In the genomic region with DNA sequence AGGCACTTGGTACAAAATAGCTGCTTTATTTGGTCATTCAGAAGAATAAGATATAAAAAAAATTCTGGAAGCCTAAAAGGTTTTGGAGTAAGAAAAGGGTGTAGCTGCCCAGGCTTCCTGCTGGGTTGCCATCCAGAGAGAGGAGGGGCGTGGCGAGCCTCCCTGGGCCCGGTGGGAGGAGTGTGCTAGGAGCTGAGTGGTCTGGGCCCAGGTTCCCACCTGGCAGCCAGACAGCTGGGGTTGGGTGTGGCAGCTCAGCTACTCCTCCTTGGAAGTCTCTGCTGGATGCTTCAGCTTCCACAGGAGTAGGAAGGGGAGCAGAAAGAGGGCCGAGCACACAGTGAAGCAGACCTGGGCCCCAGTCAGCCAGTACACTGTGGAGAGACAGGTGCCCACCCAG, we compare ENCODE assay signal across 10 mouse cellular contexts. TPM values are rescaled to one million over a fixed set of nuclear protein-coding genes. Genes with fewer than 3 reads are reported as not detected.
DNase-seq lines count a peak whose midpoint lies in the region; ATAC-seq lines count a peak whose summit lies in the region.
"Had no signal": no experiment of that assay in that cellular context is flagged by ENCODE, and none has a peak within 500 bp of the region (broad histone marks: within the 10 kb centered on the region; RNA-seq: fewer than 3 reads in every experiment).

No protein-coding gene starts in this region.

- H3K9ac ChIP-seq in embryonic facial prominence, embryonic 14.5 days (ENCODE audit: low read depth, low read length) = no peak overlapping the region
- no peak overlapping the region for H3K9ac ChIP-seq in kidney, embryonic 16.5 days (replicated peaks; ENCODE audit: low read length)
- H3K9ac ChIP-seq: embryonic facial prominence, embryonic 15.5 days had no signal

- 57% methylated on average over 3 of the region's 4 CpGs for WGBS in embryonic facial prominence, embryonic 14.5 days
- 82% methylated on average over 4 of the region's 4 CpGs for WGBS in embryonic facial prominence, embryonic 10.5 days
- 62% methylated on average over 4 of the region's 4 CpGs for WGBS in kidney, embryonic 16.5 days

- peaks cover 71% of the 10 kb centered on the region for H3K36me3 ChIP-seq in embryonic facial prominence, embryonic 14.5 days (ENCODE audit: control insufficient read depth, insufficient read depth, low read length)
- peaks cover 87% of the 10 kb centered on the region for H3K36me3 ChIP-seq in embryonic facial prominence, embryonic 10.5 days (replicated peaks)
- peaks cover 58% of the 10 kb centered on the region for H3K36me3 ChIP-seq in kidney, embryonic 16.5 days (ENCODE audit: insufficient read depth, low read length)

- no peaks in the 10 kb centered on the region for H3K27me3 ChIP-seq in embryonic facial prominence, embryonic 14.5 days (replicated peaks; ENCODE audit: control insufficient read depth, insufficient read depth, low read length)
- H3K27me3 ChIP-seq in embryonic facial prominence, embryonic 10.5 days (replicated peaks; ENCODE audit: low read depth, poor library complexity, severe bottlenecking) = no peaks in the 10 kb centered on the region
- no peaks in the 10 kb centered on the region for H3K27me3 ChIP-seq in kidney, embryonic 16.5 days (ENCODE audit: insufficient read depth, low read length)
- H3K27me3 ChIP-seq: embryonic facial prominence, embryonic 15.5 days had no signal

- H3K27ac ChIP-seq in embryonic facial prominence, embryonic 14.5 days (replicated peaks; ENCODE audit: low read depth, low read length) = no peak overlapping the region
- H3K27ac ChIP-seq in embryonic facial prominence, embryonic 10.5 days (replicated peaks) = no peak overlapping the region
- no peak overlapping the region for H3K27ac ChIP-seq in kidney, embryonic 16.5 days (ENCODE audit: low read length)
- H3K27ac ChIP-seq: embryonic facial prominence, embryonic 15.5 days had no signal

- ATAC-seq in embryonic facial prominence, embryonic 14.5 days (ENCODE audit: low read depth) = no peak
- no peak for ATAC-seq in activated CD4-positive, CD25-positive, alpha-beta regulatory T cell, adult 4 months
- no peak for ATAC-seq in kidney, embryonic 16.5 days (ENCODE audit: low FRiP score, low TSS enrichment)

- peaks cover 6% of the 10 kb centered on the region for H3K4me1 ChIP-seq in embryonic facial prominence, embryonic 14.5 days (ENCODE audit: control insufficient read depth, insufficient read depth, low read length)
- peaks cover 36% of the 10 kb centered on the region for H3K4me1 ChIP-seq in embryonic facial prominence, embryonic 10.5 days
- H3K4me1 ChIP-seq in kidney, embryonic 16.5 days (ENCODE audit: insufficient read depth, low read length) = peaks cover 11% of the 10 kb centered on the region

- DNase-seq in embryonic facial prominence, embryonic 14.5 days (ENCODE audit: low spot score) = peak; percentile 38
- DNase-seq in embryonic facial prominence, embryonic 10.5 days (ENCODE audit: low spot score) = no peak
- DNase-seq in thymus, postnatal 4 days = peak; percentile 31
- no peak for DNase-seq in thymus, postnatal 0 days (ENCODE audit: low spot score)
- peak; percentile 41 to 46 for DNase-seq in heart, postnatal 36 days
- peak; percentile 37 for DNase-seq in skeletal muscle tissue, adult 2 months (ENCODE audit: low read depth, low spot score)
- DNase-seq: layer of hippocampus, adult 9-11 months had no signal

- H3K9me3 ChIP-seq in embryonic facial prominence, embryonic 14.5 days (ENCODE audit: control insufficient read depth, low read length) = no peaks in the 10 kb centered on the region
- no peaks in the 10 kb centered on the region for H3K9me3 ChIP-seq in embryonic facial prominence, embryonic 10.5 days
- H3K9me3 ChIP-seq in kidney, embryonic 16.5 days (ENCODE audit: low read length) = no peaks in the 10 kb centered on the region
- H3K9me3 ChIP-seq: embryonic facial prominence, embryonic 15.5 days had no signal

- H3K4me3 ChIP-seq in embryonic facial prominence, embryonic 14.5 days (ENCODE audit: low read depth, low read length) = no peak overlapping the region
- no peak overlapping the region for H3K4me3 ChIP-seq in embryonic facial prominence, embryonic 10.5 days
- H3K4me3 ChIP-seq in kidney, embryonic 16.5 days (ENCODE audit: low read length) = no peak overlapping the region
- H3K4me3 ChIP-seq: embryonic facial prominence, embryonic 15.5 days had no signal

- H3K4me2 ChIP-seq in embryonic facial prominence, embryonic 14.5 days (ENCODE audit: low read depth, low read length) = no peak overlapping the region
- H3K4me2 ChIP-seq in kidney, embryonic 16.5 days (replicated peaks; ENCODE audit: low read depth, low read length) = no peak overlapping the region
- H3K4me2 ChIP-seq: embryonic facial prominence, embryonic 15.5 days had no signal

- intact Hi-C loops in heart, postnatal 36 days (cut with DNase I) = loop anchor here (10.0 kb wide), 1 partner anchor 269 kb away; the partner anchor contains the start of gene Fam193a

RNA-seq across cellular contexts. Expression of gene Mfsd10, which starts 3.4 kb away (rescaled TPM):
- 117 and 124 TPM in 2 replicates for polyA plus RNA-seq in embryonic facial prominence, embryonic 14.5 days (2014; fragmentation: Nextera tagmentation; extraction: Ambion mirVana)
- 92.1 and 97.6 TPM in 2 replicates for polyA plus RNA-seq in embryonic facial prominence, embryonic 10.5 days (2016; fragmentation: Nextera tagmentation; extraction: Ambion mirVana)
- 75.2 and 89.4 TPM in 2 replicates for polyA plus RNA-seq in thymus, postnatal 0 days (2015; fragmentation: Nextera tagmentation; extraction: Ambion mirVana)
- 1 to 10 TPM; 7.5 to 9.7 TPM for total RNA-seq in heart, postnatal 36 days (2021)
- polyA plus RNA-seq in activated CD4-positive, CD25-positive, alpha-beta regulatory T cell, adult 4 months (2017; shearing (Covaris generic)) = 10 to 100 TPM; 70.0 to 77.6 TPM
- 154 and 156 TPM in 2 replicates for polyA plus RNA-seq in kidney, embryonic 16.5 days (2015; fragmentation: Nextera tagmentation; extraction: Ambion mirVana)

RNA-seq across cellular contexts. Expression of gene Nop14, which starts 26.3 kb away (rescaled TPM):
- 22.7 and 24.6 TPM in 2 replicates for polyA plus RNA-seq in embryonic facial prominence, embryonic 14.5 days (2014; fragmentation: Nextera tagmentation; extraction: Ambion mirVana)
- 28.5 and 28.8 TPM in 2 replicates for polyA plus RNA-seq in embryonic facial prominence, embryonic 10.5 days (2016; fragmentation: Nextera tagmentation; extraction: Ambion mirVana)
- 26.4 and 26.9 TPM in 2 replicates for polyA plus RNA-seq in thymus, postnatal 0 days (2015; fragmentation: Nextera tagmentation; extraction: Ambion mirVana)
- 10 to 100 TPM; 14.1 to 14.3 TPM for total RNA-seq in heart, postnatal 36 days (2021)
- 10 to 100 TPM; 22.4 to 26.0 TPM for polyA plus RNA-seq in activated CD4-positive, CD25-positive, alpha-beta regulatory T cell, adult 4 months (2017; shearing (Covaris generic))
- 24.5 and 24.8 TPM in 2 replicates for polyA plus RNA-seq in kidney, embryonic 16.5 days (2015; fragmentation: Nextera tagmentation; extraction: Ambion mirVana)

RNA-seq across cellular contexts. Expression of gene Grk4, which starts 26.5 kb away (rescaled TPM):
- 2.2 and 2.3 TPM in 2 replicates for polyA plus RNA-seq in embryonic facial prominence, embryonic 14.5 days (2014; fragmentation: Nextera tagmentation; extraction: Ambion mirVana)
- 1.6 and 2.1 TPM in 2 replicates for polyA plus RNA-seq in embryonic facial prominence, embryonic 10.5 days (2016; fragmentation: Nextera tagmentation; extraction: Ambion mirVana)
- 3.5 and 4.2 TPM in 2 replicates for polyA plus RNA-seq in thymus, postnatal 0 days (2015; fragmentation: Nextera tagmentation; extraction: Ambion mirVana)
- total RNA-seq in heart, postnatal 36 days (2021) = under 1 TPM; 0.73 to 0.78 TPM
- polyA plus RNA-seq in activated CD4-positive, CD25-positive, alpha-beta regulatory T cell, adult 4 months (2017; shearing (Covaris generic)) = 1 to 10 TPM; 4.3 to 6.2 TPM
- 2.3 and 2.7 TPM in 2 replicates for polyA plus RNA-seq in kidney, embryonic 16.5 days (2015; fragmentation: Nextera tagmentation; extraction: Ambion mirVana)

Comparison
In these comparisons a context has a peak if more than half of its experiments do, and no peak if none do; other contexts are left out.
1. DNase-seq: peak in embryonic facial prominence, embryonic 14.5 days (single experiment), thymus, postnatal 4 days (single experiment), heart, postnatal 36 days (2 of 2) and skeletal muscle tissue, adult 2 months (single experiment); none in embryonic facial prominence, embryonic 10.5 days (single experiment) and thymus, postnatal 0 days (single experiment).